Mouse (Mus musculus) spleen, embryonic (tissue): ENCODE data around the gene Vezf1.

ENCODE experiments used
- CTCF ChIA-PET: fragments of 350-600 bp; sonication (Branson Sonifier 250); formaldehyde crosslinking; loops from one replicate; lab custom pipeline; 2022; lab: Charles Lee

The Vezf1 gene

GRCm38 (mm10) chr11:88091949-88092348 is 23.9 kb downstream of the Vezf1 start:
- CTCF ChIA-PET = interaction anchor here (0.6 to 0.8 kb wide), 2 partner anchors 11 to 48 kb away, joined by 3 to 4 read pairs; no protein-coding TSS in a partner anchor

DNA sequence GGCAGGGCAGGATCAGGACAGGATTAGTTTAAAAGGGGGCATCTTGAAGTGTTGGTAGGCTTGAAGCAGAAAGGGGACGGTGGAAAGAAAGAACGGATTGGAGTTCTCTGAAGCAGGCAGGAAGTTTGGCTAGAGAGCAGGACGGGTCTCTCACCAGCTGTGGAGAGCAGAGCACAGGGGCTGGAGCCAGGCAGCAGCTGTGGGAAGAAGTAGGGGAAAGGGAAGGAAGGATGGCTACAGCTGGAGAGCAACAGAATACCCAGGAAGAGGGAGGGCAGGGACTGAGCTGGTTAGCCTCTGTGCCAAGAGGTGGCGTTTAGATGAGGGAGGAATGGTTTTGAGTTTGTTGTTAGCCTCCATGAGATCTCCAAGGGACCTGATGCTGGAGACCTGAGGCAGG is 29.1 kb downstream of the Vezf1 start:
- CTCF ChIA-PET = no interaction called here

DNA sequence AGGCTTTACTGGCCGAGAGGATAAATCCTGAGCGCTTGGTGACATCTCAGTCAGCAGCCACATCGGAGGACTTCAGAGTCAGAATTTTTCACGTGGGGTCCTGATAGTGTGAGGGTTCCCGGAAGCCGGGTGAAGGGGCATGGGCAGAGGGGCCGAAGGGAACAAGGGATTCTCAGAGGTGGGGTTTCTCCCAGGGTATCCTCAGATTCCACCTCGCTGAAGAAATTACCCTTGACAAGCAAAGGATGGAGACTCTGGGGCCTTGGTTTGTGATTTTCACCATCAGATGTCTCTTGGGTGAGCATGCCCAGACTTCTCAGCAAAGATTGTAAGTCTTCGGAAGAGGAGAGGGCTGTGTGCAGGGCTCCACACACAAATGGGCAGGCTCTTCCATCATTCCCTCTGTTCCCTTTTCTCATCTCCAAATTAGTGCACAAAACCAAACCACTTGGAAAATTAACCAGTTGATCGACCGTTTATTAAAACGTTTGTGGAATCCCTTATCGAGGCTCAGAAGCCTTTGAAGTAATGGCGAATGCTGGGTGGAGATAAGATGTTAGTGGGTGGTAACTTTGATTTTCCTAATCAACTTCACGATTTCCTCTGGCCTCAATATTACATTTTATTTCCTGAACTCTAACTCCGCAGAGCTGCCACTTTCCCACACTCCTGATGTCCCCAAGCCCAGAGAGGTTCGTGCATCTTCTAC is 30.1 kb downstream of the Vezf1 start, which contains the start of gene Cuedc1:
Cuedc1 (plus strand) TSS at position 38 of the 709 bp plus-strand sequence.
- CTCF ChIA-PET = no interaction called here

DNA sequence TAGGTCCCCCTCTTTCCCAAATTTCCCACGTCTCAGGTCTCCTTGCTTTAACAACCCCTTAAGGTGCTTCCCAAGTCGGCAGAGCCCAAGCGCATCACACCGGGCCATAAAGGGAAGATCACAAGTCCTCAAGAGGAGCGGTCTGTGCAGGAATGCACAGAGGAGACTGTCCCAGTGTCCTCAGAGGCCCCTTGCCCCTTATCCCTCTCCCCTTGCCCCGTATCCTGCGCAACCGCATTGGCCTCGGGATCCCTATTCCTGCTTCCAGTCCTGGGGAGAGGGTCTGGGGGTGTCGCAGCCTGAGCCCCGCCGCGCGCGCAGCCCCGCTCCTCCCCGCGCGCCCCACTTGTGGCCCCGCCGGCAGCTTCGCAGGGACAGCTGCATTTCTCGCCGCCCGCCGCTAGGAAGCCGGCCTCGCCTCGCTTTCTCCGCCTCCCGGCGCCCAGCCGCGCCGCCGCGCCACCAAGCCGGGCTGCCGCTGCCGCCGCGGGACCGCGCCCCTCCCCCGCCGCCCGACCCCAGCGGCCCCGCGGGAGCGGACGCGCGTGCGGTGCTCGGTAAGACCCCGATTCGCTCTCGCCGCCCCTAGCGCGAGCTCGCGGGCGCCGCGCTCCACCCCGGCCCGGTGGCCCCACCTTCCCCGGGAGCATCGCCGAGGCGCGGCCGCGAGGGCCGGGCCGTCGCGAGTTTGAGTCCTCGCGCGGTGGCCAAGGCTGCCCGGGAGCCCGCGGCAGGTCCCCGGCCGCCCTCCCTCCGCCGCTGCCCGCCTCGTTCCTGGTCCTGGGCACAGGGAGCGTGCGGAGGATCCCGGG is 30.9 kb downstream of the Vezf1 start:
- CTCF ChIA-PET = interaction anchor here (1.0 kb wide), 1 partner anchor 41 kb away, joined by 3 read pairs; no protein-coding TSS in a partner anchor

DNA sequence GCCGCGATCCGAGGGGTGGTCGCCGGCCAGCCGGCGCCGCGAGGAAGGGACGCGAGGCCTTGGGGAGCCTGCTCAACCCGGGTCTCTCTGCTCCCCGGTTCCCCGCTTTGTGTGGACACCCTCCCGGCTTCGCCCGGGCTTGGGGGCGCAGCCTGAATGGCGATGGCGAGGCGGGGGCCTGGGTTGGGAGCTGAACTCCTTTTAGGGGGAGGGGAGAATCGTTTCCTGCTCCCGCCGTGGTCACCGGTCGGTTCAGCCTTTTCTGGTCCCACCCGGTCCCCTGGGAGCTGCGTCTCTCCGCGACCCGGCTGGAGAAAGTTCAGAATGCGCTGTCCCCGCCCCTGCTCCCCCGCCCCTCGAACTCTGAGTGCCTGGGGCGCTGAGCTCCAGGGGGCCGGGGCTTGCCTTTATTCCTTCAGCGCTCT is 31.5 kb downstream of the Vezf1 start:
- CTCF ChIA-PET = interaction anchor here (1.0 kb wide), 1 partner anchor 41 kb away, joined by 3 read pairs; no protein-coding TSS in a partner anchor

GRCm38 (mm10) chr11:88100170-88100569 is 32.1 kb downstream of the Vezf1 start:
- CTCF ChIA-PET = no interaction called here

DNA sequence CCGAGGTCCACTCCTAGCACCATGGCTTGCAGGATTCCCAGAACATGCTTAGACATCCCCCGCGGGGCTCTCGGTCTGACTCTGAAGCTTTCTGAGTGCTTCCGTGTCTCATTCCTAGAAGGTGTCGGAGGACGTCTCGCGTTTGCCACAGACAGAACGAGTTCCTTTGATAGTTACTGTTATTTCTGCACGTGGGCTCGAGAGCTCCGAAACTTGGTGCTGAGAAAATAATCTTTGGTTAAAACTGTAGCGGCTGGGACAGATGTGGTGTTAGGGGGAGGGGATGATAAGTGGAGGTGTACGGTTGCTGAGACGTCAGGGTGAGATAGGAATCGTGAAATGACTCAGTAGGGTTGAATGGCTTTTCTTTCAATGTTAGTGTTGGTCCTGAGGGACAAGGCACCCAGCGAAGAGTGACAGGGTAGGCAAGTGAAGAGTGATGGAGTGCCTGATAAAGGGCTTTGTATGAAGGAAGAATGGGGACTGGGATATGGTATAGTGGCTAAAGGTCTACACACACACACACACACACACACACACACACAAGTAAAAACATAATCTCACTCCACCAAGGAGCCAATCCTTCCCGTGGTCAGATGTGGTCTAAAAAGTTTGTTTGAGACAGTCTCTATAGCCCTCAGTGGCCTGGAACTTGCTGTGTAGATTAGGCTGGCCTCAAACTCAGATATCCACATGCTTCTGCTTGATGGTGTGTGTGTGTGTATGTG is 35.3 kb downstream of the Vezf1 start:
- CTCF ChIA-PET = interaction anchor here (0.7 kb wide), 1 partner anchor 12 kb away, joined by 4 read pairs; no protein-coding TSS in a partner anchor

GRCm38 (mm10) chr11:88105494-88106291 is 37.6 kb downstream of the Vezf1 start:
- CTCF ChIA-PET = interaction anchor here (0.5 kb wide), 1 partner anchor 1197 kb away, joined by 4 read pairs; no protein-coding TSS in a partner anchor

DNA sequence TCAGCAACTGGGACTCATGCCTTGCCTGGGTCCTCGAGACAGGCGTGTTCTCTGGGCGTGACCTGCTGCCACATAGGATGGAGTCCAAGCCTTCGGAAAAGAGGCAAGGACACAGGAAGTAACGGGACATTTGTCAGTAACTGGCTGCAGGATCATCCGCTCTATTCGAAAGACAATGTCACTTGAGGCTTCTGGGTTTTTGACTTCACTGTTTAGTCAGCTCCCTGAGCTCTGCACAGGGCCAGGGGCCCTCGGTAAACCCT is 38.1 kb downstream of the Vezf1 start:
- CTCF ChIA-PET = no interaction called here

DNA sequence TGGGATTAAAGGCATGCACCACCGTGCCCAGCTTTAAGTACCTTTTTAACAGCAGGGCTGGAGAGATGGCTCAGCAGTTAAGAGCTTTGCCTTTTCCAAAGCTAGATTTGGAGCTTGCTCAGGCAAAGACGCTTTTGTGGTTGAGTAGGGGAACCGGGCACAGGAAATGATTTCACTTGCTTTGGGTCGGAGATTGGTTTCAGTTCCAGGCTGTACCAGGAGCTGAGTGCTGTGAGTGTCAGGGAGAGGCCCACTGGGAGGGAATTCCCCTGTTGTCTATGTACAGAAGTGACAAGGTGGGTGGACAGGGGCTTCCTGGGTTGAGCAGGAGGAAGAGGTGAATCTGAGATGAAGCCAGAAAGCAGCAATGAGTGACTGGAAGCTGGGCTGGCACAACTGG is 39.3 kb downstream of the Vezf1 start:
- CTCF ChIA-PET = interaction anchor here (0.5 to 0.7 kb wide), 3 partner anchors 21 to 329 kb away, joined by 3 to 6 read pairs (median 4); no protein-coding TSS in a partner anchor

DNA sequence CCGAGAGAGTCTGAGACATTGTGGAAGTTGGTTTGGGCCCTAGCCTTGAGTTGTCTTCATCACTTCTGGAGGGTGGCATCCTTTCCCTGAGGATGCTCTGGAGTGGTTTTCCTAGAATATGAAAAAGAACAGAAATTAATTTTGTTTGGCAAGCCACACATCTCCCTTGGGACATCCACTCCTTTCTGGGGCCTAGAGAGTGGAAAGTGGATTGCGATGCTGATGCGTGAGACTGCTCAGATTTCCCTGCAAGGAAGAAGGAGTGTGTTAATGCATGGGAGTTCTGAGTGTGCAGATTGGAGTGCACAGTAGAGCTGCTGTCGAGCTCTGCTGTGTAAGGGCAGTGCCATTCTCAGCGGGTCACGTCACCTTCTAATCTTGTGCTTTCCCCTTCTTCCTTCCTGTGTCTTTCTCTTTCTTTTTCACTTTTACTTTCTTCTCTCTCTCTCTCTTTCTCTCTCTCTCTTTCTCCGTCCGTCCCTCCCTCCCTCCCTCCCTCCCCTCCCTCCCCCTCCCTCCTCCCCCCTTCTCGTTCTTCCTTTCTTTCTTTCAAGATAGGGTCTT is 42.0 kb downstream of the Vezf1 start:
- CTCF ChIA-PET = no interaction called here

GRCm38 (mm10) chr11:88112078-88112477 is 44.0 kb downstream of the Vezf1 start:
- CTCF ChIA-PET = no interaction called here

GRCm38 (mm10) chr11:88112677-88113333 is 44.7 kb downstream of the Vezf1 start:
- CTCF ChIA-PET = interaction anchor here (0.5 to 0.6 kb wide), 2 partner anchors 13 to 54 kb away, joined by 3 read pairs; no protein-coding TSS in a partner anchor

GRCm38 (mm10) chr11:88113543-88114271 is 45.6 kb downstream of the Vezf1 start:
- CTCF ChIA-PET = interaction anchor here (0.5 to 0.6 kb wide), 4 partner anchors 12 to 66 kb away, joined by 3 to 21 read pairs (median 4); no protein-coding TSS in a partner anchor

- CTCF ChIA-PET = interaction anchor here (0.7 kb wide), 1 partner anchor 30 kb away, joined by 4 read pairs; no protein-coding TSS in a partner anchor
Observed at GRCm38 (mm10) chr11:88114871-88115301, 46.8 kb downstream of the Vezf1 start.

- CTCF ChIA-PET = interaction anchor here (1.0 kb wide), 1 partner anchor 80 kb away, joined by 16 read pairs; no protein-coding TSS in a partner anchor
Observed at GRCm38 (mm10) chr11:88116568-88116967, 48.5 kb downstream of the Vezf1 start.

- CTCF ChIA-PET = interaction anchor here (0.5 to 1.0 kb wide), 2 partner anchors 8 to 79 kb away, joined by 4 to 16 read pairs; no protein-coding TSS in a partner anchor
Observed at GRCm38 (mm10) chr11:88117356-88118090, 49.4 kb downstream of the Vezf1 start.

DNA sequence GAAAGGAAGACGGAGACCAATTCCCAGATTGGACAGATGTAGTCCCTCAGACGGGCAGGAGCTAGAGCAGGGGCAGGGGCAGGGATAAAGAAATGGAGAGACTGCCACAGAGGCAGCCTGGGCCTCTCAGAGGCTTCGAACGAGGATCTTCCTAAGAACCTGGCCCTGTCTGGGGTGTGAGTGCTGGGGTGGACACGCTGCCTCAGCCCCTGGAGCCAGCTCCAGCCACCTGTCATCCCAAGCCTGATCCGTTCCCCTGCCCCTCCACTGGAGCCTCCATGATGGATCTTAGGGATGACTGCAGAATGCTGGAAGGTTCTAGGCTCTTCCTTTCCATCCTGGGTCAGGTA is 50.0 kb downstream of the Vezf1 start:
- CTCF ChIA-PET = no interaction called here
